Mouse (Mus musculus) small intestine, adult 2 months (tissue): ENCODE data around the gene Mapre3.

Experiments
- CTCF ChIP-seq: fragments of 200-500 bp; IDR thresholded peaks from 2 replicates; pipeline ENCODE4 v1.5.1; 2012; ENCODE audit warnings: low read depth, mild to moderate bottlenecking, control low read depth, inconsistent platforms, low read length, moderate library complexity, mixed read lengths; ENCODE audit not compliant: insufficient replicate concordance, insufficient read length; ENCODE audit errors: extremely low read depth
- POLR2A ChIP-seq: fragments of 200-500 bp; IDR thresholded peaks from 2 replicates; pipeline ENCODE4 v1.6.1; 2012; ENCODE audit warnings: low read depth, mild to moderate bottlenecking, control low read depth, inconsistent platforms, low read length, moderate library complexity

- TF ChIP-seq POLR2A (no peak), CTCF (no peak)
Observed at GRCm38 (mm10) chr5:30878616-30879015, 64.2 kb downstream of the Mapre3 start.
